Mouse (Mus musculus) bone marrow, adult 2 months (tissue): ENCODE results near the gene 1700013G24Rik.

ENCODE experiments used
- CTCF ChIP-seq: fragments of 200-500 bp; IDR thresholded peaks from 2 replicates; pipeline ENCODE4 v1.5.1; 2011; ENCODE audit warnings: low read length, control low read depth; ENCODE audit not compliant: control insufficient read depth, insufficient read depth
- POLR2A ChIP-seq: fragments of 200-500 bp; IDR thresholded peaks from 2 replicates; pipeline ENCODE4 v1.6.1; 2011; ENCODE audit warnings: low read depth, mild to moderate bottlenecking, control low read depth, low read length, borderline replicate concordance; ENCODE audit not compliant: control insufficient read depth

- TF ChIP-seq CTCF = no peak
- no peak for TF ChIP-seq POLR2A
Measured at GRCm38 (mm10) chr4:137498882-137499583, 45.9 kb downstream of the 1700013G24Rik start.
